In genomic region chr19:41847614-41847991, GRCm38 (mm10) we compare ENCODE assay signal across 8 mouse cellular contexts. TPM values are rescaled to one million over a fixed set of nuclear protein-coding genes. Genes with fewer than 3 reads are reported as not detected.
A peak's percentile ranks its signal among the peaks of the same experiment; 100 is the strongest.
DNase-seq lines count a peak whose midpoint lies in the region; ATAC-seq and TF ChIP-seq lines count a peak whose summit lies in the region.
"Not testable (repeated sequence)": the region's sequence is repeated elsewhere in the genome, so short reads cannot be mapped to it uniquely, and the experiment has no call there.

No protein-coding gene starts in this region.

- ATAC-seq in frontal cortex, adult (ENCODE audit: low TSS enrichment) = peak; percentile 70
- ATAC-seq in hindbrain, embryonic 12.5 days (ENCODE audit: low FRiP score) = peak; percentile 70
- ATAC-seq in lung, embryonic 16.5 days (ENCODE audit: low read depth) = peak; percentile 53
- peak; percentile 59 for ATAC-seq in neural tube, embryonic 12.5 days (ENCODE audit: low FRiP score, low read depth)

- not testable (repeated sequence) for H3K36me3 ChIP-seq in hindbrain, embryonic 12.5 days; lung, embryonic 16.5 days (ENCODE audit: control insufficient read depth, insufficient read depth, low read length); neural tube, embryonic 12.5 days

- DNase-seq in MN1 (ENCODE audit: low spot score) = peak; percentile 52
- DNase-seq in embryo, embryonic 10.5 days (ENCODE audit: low spot score) = peak; percentile 65
- DNase-seq in left cerebral cortex, adult 2 months (ENCODE audit: extremely low spot score in 1 of 2, low spot score in 2 of 2) = not testable (repeated sequence)
- peak; percentile 45 for DNase-seq in testis, postnatal 14 days (ENCODE audit: low spot score)

- H3K4me1 ChIP-seq in hindbrain, embryonic 12.5 days = peaks cover 36% of the 10 kb centered on the region
- peaks cover 15% of the 10 kb centered on the region for H3K4me1 ChIP-seq in lung, embryonic 16.5 days (replicated peaks; ENCODE audit: control insufficient read depth, insufficient read depth, low read length)
- H3K4me1 ChIP-seq in neural tube, embryonic 12.5 days = peaks cover 32% of the 10 kb centered on the region

- H3K27ac ChIP-seq in hindbrain, embryonic 12.5 days = peak overlapping the region; percentile 92
- peak overlapping the region; percentile 95 for H3K27ac ChIP-seq in left cerebral cortex, adult 2 months
- H3K27ac ChIP-seq in lung, embryonic 16.5 days (ENCODE audit: low read length) = peak overlapping the region; percentile 91
- H3K27ac ChIP-seq in neural tube, embryonic 12.5 days = peak overlapping the region; percentile 82; the same call in 1 of the 2 replicates

- H3K4me3 ChIP-seq in hindbrain, embryonic 12.5 days = peak overlapping the region; percentile 89
- peak overlapping the region; percentile 54 for H3K4me3 ChIP-seq in left cerebral cortex, adult 2 months
- peak overlapping the region; percentile 80 for H3K4me3 ChIP-seq in lung, embryonic 16.5 days (ENCODE audit: low read length)
- H3K4me3 ChIP-seq in neural tube, embryonic 12.5 days = peak overlapping the region; percentile 86

- peak overlapping the region; percentile 98 for H3K4me2 ChIP-seq in hindbrain, embryonic 12.5 days (replicated peaks)
- H3K4me2 ChIP-seq in lung, embryonic 16.5 days (ENCODE audit: low read depth, low read length) = peak overlapping the region; percentile 93
- peak overlapping the region; percentile 97 for H3K4me2 ChIP-seq in neural tube, embryonic 12.5 days (replicated peaks)

- H3K9me3 ChIP-seq in hindbrain, embryonic 12.5 days (replicated peaks); lung, embryonic 16.5 days (ENCODE audit: control insufficient read depth, low read length); neural tube, embryonic 12.5 days: not testable (repeated sequence)

- H3K9ac ChIP-seq in hindbrain, embryonic 12.5 days = peak overlapping the region; percentile 87
- peak overlapping the region; percentile 76 for H3K9ac ChIP-seq in lung, embryonic 16.5 days (ENCODE audit: low read length)
- peak overlapping the region; percentile 92 for H3K9ac ChIP-seq in neural tube, embryonic 12.5 days

- intact Hi-C loops in left cerebral cortex, adult 2 months (cut with DNase I) = loop anchor here (2.0 to 5.0 kb wide), 3 partner anchors 17 to 71 kb away; partner anchors contain the start of gene Arhgap19

- TF ChIP-seq CTCF in left cerebral cortex, adult 2 months (IDR thresholded peaks at IDR 0.05) = not testable (repeated sequence)

- under 1% methylated on average over 42 of the region's 53 CpGs for WGBS in hindbrain, embryonic 12.5 days
- WGBS in lung, embryonic 16.5 days = under 1% methylated on average over 37 of the region's 53 CpGs
- under 1% methylated on average over 53 of the region's 53 CpGs for WGBS in neural tube, embryonic 12.5 days

- not testable (repeated sequence) for H3K27me3 ChIP-seq in hindbrain, embryonic 12.5 days; lung, embryonic 16.5 days (ENCODE audit: control insufficient read depth, insufficient read depth, low read depth, low read length); neural tube, embryonic 12.5 days (replicated peaks)

RNA-seq across cellular contexts. Expression of gene Frat2, which starts 0.3 kb away (rescaled TPM):
- 14.5 and 15.3 TPM in 2 replicates for polyA plus RNA-seq in hindbrain, embryonic 12.5 days (2016; fragmentation: Nextera tagmentation; extraction: Ambion mirVana)
- 1 to 10 TPM; 7.7 to 8.4 TPM for total RNA-seq in left cerebral cortex, adult 2 months (2021)
- polyA plus RNA-seq in lung, embryonic 16.5 days (2015; fragmentation: Nextera tagmentation; extraction: Ambion mirVana) = 2.8 and 3.3 TPM in 2 replicates
- 19.3 and 19.7 TPM in 2 replicates for polyA plus RNA-seq in neural tube, embryonic 12.5 days (2016; fragmentation: Nextera tagmentation; extraction: Ambion mirVana)

RNA-seq across cellular contexts. Expression of gene Frat1, which starts 17.8 kb away (rescaled TPM):
- 16.8 and 19.4 TPM in 2 replicates for polyA plus RNA-seq in hindbrain, embryonic 12.5 days (2016; fragmentation: Nextera tagmentation; extraction: Ambion mirVana)
- total RNA-seq in left cerebral cortex, adult 2 months (2021) = 10 to 100 TPM; 14.5 to 17.7 TPM
- polyA plus RNA-seq in lung, embryonic 16.5 days (2015; fragmentation: Nextera tagmentation; extraction: Ambion mirVana) = 8.2 and 9.1 TPM in 2 replicates
- 15.2 and 19.1 TPM in 2 replicates for polyA plus RNA-seq in neural tube, embryonic 12.5 days (2016; fragmentation: Nextera tagmentation; extraction: Ambion mirVana)

RNA-seq across cellular contexts. Expression of gene Arhgap19, which starts 45.8 kb away (rescaled TPM):
- 22.4 and 23.2 TPM in 2 replicates for polyA plus RNA-seq in hindbrain, embryonic 12.5 days (2016; fragmentation: Nextera tagmentation; extraction: Ambion mirVana)
- total RNA-seq in left cerebral cortex, adult 2 months (2021) = 1 to 10 TPM; 3.0 to 3.3 TPM
- 26.8 and 28.6 TPM in 2 replicates for polyA plus RNA-seq in lung, embryonic 16.5 days (2015; fragmentation: Nextera tagmentation; extraction: Ambion mirVana)
- 21.2 and 22.0 TPM in 2 replicates for polyA plus RNA-seq in neural tube, embryonic 12.5 days (2016; fragmentation: Nextera tagmentation; extraction: Ambion mirVana)

RNA-seq across cellular contexts. Expression of gene Rrp12, which starts 48.4 kb away (rescaled TPM):
- 18.3 and 20.9 TPM in 2 replicates for polyA plus RNA-seq in hindbrain, embryonic 12.5 days (2016; fragmentation: Nextera tagmentation; extraction: Ambion mirVana)
- 10 to 100 TPM; 33.0 to 34.1 TPM for total RNA-seq in left cerebral cortex, adult 2 months (2021)
- 9.9 and 11.4 TPM in 2 replicates for polyA plus RNA-seq in lung, embryonic 16.5 days (2015; fragmentation: Nextera tagmentation; extraction: Ambion mirVana)
- 19.6 and 20.4 TPM in 2 replicates for polyA plus RNA-seq in neural tube, embryonic 12.5 days (2016; fragmentation: Nextera tagmentation; extraction: Ambion mirVana)
